Comparison of ENCODE assay signal across 22 mouse cellular contexts in genomic region chr8:103381575-103381974, GRCm38 (mm10).
DNase-seq lines count a peak whose midpoint lies in the region; ATAC-seq and TF ChIP-seq lines count a peak whose summit lies in the region.
"Had no signal": no experiment of that assay in that cellular context is flagged by ENCODE, and none has a peak within 500 bp of the region (broad histone marks: within the 10 kb centered on the region; RNA-seq: fewer than 3 reads in every experiment).

No protein-coding gene starts in this region.

- no peaks in the 10 kb centered on the region for H3K36me3 ChIP-seq in kidney, embryonic 14.5 days (ENCODE audit: control insufficient read depth, insufficient read depth, low read length)
- H3K36me3 ChIP-seq in kidney, embryonic 16.5 days (ENCODE audit: insufficient read depth, low read length): no peaks in the 10 kb centered on the region
- no peaks in the 10 kb centered on the region for H3K36me3 ChIP-seq in CH12.LX (replicated peaks in 1 of 2; ENCODE audit: control insufficient read depth in 1 of 2, insufficient read depth in 1 of 2, low read length in 1 of 2)
- H3K36me3 ChIP-seq: G1E had no signal

- no peak for TF ChIP-seq RAD21 in CH12.LX (IDR thresholded peaks at IDR 0.05; ENCODE audit: low read depth, low read length)

- H3K4me3 ChIP-seq in kidney, embryonic 14.5 days (ENCODE audit: low read length): no peak overlapping the region
- H3K4me3 ChIP-seq in kidney, embryonic 16.5 days (ENCODE audit: low read length): no peak overlapping the region
- no peak overlapping the region for H3K4me3 ChIP-seq in CH12.LX (replicated peaks in 1 of 3; ENCODE audit: low read depth in 2 of 3, low read length in 2 of 3, poor library complexity in 1 of 3)

- dilution Hi-C loops in CH12.LX (cut with MboI; ENCODE audit: extremely low pct_ligation_motif_present, extremely low pct_unique_long_range_greater_than_20kb, low sequenced_read_pairs): no loop called here

- no peaks in the 10 kb centered on the region for H3K9me3 ChIP-seq in kidney, embryonic 14.5 days (ENCODE audit: control insufficient read depth, low read length)
- H3K9me3 ChIP-seq in kidney, embryonic 16.5 days (ENCODE audit: low read length): no peaks in the 10 kb centered on the region
- H3K9me3 ChIP-seq in CH12.LX (replicated peaks; ENCODE audit: low read length): no peaks in the 10 kb centered on the region

- ATAC-seq in kidney, embryonic 14.5 days (ENCODE audit: low FRiP score, low TSS enrichment): peak; percentile 58; the same call in 1 of the 2 replicates
- ATAC-seq in kidney, embryonic 16.5 days (ENCODE audit: low FRiP score, low TSS enrichment): 0 out of 2 replicates have a peak, but pooled peaks have one; percentile 19
- ATAC-seq: activated CD4-positive, CD25-positive, alpha-beta regulatory T cell, adult 4 months; CD4-positive, CD25-positive, alpha-beta regulatory T cell, adult 4 months; Patski had no signal

- no peak overlapping the region for H3K27ac ChIP-seq in kidney, embryonic 14.5 days (ENCODE audit: low read depth, low read length)
- H3K27ac ChIP-seq in kidney, embryonic 16.5 days (ENCODE audit: low read length): peak overlapping the region; percentile 67; the same call in 1 of the 2 replicates
- no peak overlapping the region for H3K27ac ChIP-seq in CH12.LX (ENCODE audit: insufficient read depth, low read depth)

- no peak for TF ChIP-seq EP300 in CH12.LX (IDR thresholded peaks at IDR 0.05; ENCODE audit: low read length)

- in situ Hi-C loops in CH12.LX (cut with MboI; ENCODE audit: low pct_ligation_motif_present, low pct_unique_long_range_greater_than_20kb, low sequenced_read_pairs): no loop called here

- no peak for TF ChIP-seq CTCF in CH12.LX (conservative IDR thresholded peaks at IDR 0.05 in 1 of 2, IDR thresholded peaks at IDR 0.05 in 1 of 2; ENCODE audit: low read depth in 2 of 2, low read length in 2 of 2)

- no peak for TF ChIP-seq POLR2A in CH12.LX (IDR thresholded peaks at IDR 0.05; ENCODE audit: low read depth, low read length)

- no peak overlapping the region for H3K9ac ChIP-seq in kidney, embryonic 14.5 days (ENCODE audit: low read depth, low read length)
- no peak overlapping the region for H3K9ac ChIP-seq in kidney, embryonic 16.5 days (replicated peaks; ENCODE audit: low read length)
- H3K9ac ChIP-seq in CH12.LX (ENCODE audit: insufficient read depth, low read depth): no peak overlapping the region

- no peak overlapping the region for H3K4me2 ChIP-seq in kidney, embryonic 14.5 days (replicated peaks; ENCODE audit: low read depth, low read length)
- H3K4me2 ChIP-seq in kidney, embryonic 16.5 days (replicated peaks; ENCODE audit: low read depth, low read length): no peak overlapping the region
- no peak overlapping the region for H3K4me2 ChIP-seq in CH12.LX (ENCODE audit: insufficient read depth, low read depth, poor library complexity, severe bottlenecking)

- H3K4me1 ChIP-seq in kidney, embryonic 14.5 days (ENCODE audit: control insufficient read depth, insufficient read depth, low read length): 0 out of 2 replicates have a peak, but pooled peaks cover 4% of the 10 kb centered on the region
- H3K4me1 ChIP-seq in kidney, embryonic 16.5 days (ENCODE audit: insufficient read depth, low read length): peaks cover 10% of the 10 kb centered on the region
- H3K4me1 ChIP-seq in CH12.LX (ENCODE audit: control insufficient read depth in 1 of 2, insufficient read depth in 2 of 2): no peaks in the 10 kb centered on the region

- 42% methylated on average over 3 of the region's 3 CpGs for WGBS in kidney, embryonic 14.5 days
- 37% methylated on average over 3 of the region's 3 CpGs for WGBS in kidney, embryonic 16.5 days

- no peaks in the 10 kb centered on the region for H3K79me2 ChIP-seq in CH12.LX (replicated peaks; ENCODE audit: control insufficient read depth, extremely low read depth, insufficient read depth, poor library complexity, severe bottlenecking)

- no peaks in the 10 kb centered on the region for H3K27me3 ChIP-seq in kidney, embryonic 14.5 days (ENCODE audit: control insufficient read depth, insufficient read depth, low read length)
- no peaks in the 10 kb centered on the region for H3K27me3 ChIP-seq in kidney, embryonic 16.5 days (ENCODE audit: insufficient read depth, low read length)
- peaks cover 31% of the 10 kb centered on the region for H3K27me3 ChIP-seq in CH12.LX (replicated peaks)
- H3K27me3 ChIP-seq: Patski had no signal

- peak; percentile 64 for DNase-seq in heart, adult 11 months
- DNase-seq in heart, adult 9 months (ENCODE audit: low spot score in 2 of 2): no peak
- no peak for DNase-seq in kidney, postnatal 4 days
- DNase-seq in kidney, postnatal 14 days: no peak
- DNase-seq in CH12.LX (ENCODE audit: extremely low read depth): no peak
- no peak for DNase-seq in urinary bladder, postnatal 4 days (ENCODE audit: low spot score in 2 of 2)
- DNase-seq: adrenal gland, adult 2 months; adrenal gland, adult 8-10 months; adrenal gland, postnatal 10 days; adrenal gland, postnatal 14 days; adrenal gland, postnatal 25 days; adrenal gland, postnatal 36 days; B cell, adult 2 months; cerebellum, adult 11 months; cerebellum, adult 11-12 months; cerebellum, adult 18-20 months had no signal

TF ChIP-seq in CH12.LX, 34 proteins besides CTCF, POLR2A, EP300 and RAD21:
- TF ChIP-seq MAX (IDR thresholded peaks at IDR 0.05; ENCODE audit: low read length): no peak
- no peak for TF ChIP-seq KAT2A (IDR thresholded peaks at IDR 0.05; ENCODE audit: insufficient replicate concordance, low read length)
- TF ChIP-seq MAFK (IDR thresholded peaks at IDR 0.05; ENCODE audit: insufficient replicate concordance, low read length): 0 out of 2 replicates have a peak, but pooled peaks have one; percentile 30
